Mouse (Mus musculus): ENCODE data around the gene Agrp.
A peak's percentile ranks its signal among the peaks of the same experiment; 100 is the strongest.
"Not testable (repeated sequence)": the region's sequence is repeated elsewhere in the genome, so short reads cannot be mapped to it uniquely, and the experiment has no call there.

Gene Agrp

DNA sequence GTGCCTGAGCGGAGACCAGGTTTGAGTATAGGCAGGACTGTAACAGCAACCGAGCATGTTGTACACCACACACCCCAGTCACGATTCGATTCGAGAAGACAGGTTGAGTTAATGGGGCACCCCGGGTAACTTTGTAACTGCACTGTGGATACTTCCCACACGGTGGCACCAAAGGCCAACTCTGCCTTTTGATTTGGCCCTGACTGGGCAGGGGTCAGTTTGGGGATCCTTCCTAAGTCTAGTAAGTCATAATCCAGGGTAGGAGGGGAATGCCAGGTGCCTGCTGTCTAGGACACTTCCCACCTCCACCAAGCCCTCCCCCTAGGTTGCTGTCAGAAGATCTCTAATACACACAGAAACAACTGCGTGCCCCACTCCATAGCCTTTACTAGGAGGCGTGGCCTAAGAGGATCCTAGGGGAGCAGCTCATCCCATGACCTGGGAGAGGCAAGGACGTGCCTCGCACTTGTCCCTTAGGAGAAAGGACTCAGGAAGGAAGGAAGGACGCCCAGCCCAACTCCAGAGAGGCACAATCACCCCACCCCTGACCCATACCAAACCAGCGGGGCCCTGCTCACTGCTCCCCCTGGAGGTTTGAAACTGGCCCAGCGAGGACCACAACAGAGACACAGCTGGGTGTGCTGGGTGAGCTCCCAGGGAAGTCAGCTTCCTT, 40.7 kb downstream of the Agrp start:
- peak; percentile 88 to 91 for DNase-seq

- no peak for DNase-seq
These were observed 42.5 kb downstream of the Agrp start for GRCm38 (mm10) chr8:105594451-105595242.

GRCm38 (mm10) chr8:105593859-105594258, 43.3 kb downstream of the Agrp start:
- no peak for DNase-seq

GRCm38 (mm10) chr8:105592431-105592830, 44.8 kb downstream of the Agrp start:
- DNase-seq: no peak

GRCm38 (mm10) chr8:105579719-105580118, 57.5 kb downstream of the Agrp start:
- DNase-seq: no peak

DNA sequence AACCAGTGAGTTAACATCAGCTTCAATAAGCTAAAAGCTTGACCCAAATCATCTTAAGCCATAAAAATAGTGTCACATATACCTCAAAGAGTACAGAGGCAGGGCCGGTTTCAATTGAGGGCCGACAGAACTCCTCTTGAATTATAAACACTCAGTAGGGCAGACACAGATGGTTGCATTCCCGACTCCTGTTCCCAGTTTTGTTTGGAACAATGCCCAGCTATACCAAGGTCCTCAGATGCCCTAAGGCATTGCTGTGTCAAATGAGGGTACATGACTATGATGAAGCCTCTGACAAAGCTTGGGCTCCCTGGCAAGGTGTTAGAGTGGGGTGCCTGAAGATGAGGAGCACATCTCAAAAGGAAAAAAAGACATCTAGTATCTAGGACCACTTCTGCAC, 61.7 kb downstream of the Agrp start:
- no peak for DNase-seq

DNA sequence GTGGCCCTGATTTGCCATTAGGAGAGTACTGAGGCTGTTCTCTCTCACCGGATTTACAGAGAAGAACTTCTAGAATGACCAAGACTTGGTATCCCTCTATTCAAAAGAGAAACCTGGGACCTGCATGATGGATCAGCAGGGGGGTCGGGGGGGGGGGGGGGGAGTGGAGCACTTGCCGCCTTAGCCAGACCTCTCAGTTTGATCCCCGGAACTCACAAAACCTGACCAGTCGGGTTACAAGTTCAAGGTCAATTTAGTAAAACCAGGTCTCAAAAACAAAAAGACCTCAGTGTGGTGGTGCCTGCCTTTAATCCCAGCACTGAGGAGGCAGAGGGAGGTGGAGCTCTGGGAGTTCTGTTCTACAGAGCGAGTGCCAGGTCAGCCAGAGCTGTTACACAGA, 62.5 kb downstream of the Agrp start:
- no peak for DNase-seq

- DNase-seq: peak; percentile 65 to 72
These were observed 63.8 kb downstream of the Agrp start for GRCm38 (mm10) chr8:105573427-105573826.

DNA sequence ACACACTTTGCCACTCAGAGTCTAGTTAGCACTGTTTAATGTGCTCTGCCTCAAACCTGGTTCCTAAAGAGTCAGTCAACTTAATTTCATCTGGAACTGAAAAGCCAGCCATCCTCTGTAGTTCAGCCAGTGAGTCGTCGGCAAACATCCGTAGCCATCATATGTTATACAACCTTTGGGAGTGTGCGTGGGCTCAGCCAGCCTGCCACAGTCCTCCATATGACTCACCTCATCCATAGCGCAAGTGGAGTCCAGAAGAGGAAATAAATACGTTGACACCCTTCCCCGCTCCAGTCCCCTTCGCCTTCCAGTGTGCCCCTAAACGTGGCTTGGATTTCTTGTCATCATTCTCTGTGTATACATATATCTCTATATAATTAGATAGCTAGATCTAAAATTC, 65.4 kb downstream of the Agrp start:
- DNase-seq: no peak

GRCm38 (mm10) chr8:105566703-105567595, 70.2 kb downstream of the Agrp start:
- DNase-seq: peak in 1 of 2 experiments; percentile 12

DNA sequence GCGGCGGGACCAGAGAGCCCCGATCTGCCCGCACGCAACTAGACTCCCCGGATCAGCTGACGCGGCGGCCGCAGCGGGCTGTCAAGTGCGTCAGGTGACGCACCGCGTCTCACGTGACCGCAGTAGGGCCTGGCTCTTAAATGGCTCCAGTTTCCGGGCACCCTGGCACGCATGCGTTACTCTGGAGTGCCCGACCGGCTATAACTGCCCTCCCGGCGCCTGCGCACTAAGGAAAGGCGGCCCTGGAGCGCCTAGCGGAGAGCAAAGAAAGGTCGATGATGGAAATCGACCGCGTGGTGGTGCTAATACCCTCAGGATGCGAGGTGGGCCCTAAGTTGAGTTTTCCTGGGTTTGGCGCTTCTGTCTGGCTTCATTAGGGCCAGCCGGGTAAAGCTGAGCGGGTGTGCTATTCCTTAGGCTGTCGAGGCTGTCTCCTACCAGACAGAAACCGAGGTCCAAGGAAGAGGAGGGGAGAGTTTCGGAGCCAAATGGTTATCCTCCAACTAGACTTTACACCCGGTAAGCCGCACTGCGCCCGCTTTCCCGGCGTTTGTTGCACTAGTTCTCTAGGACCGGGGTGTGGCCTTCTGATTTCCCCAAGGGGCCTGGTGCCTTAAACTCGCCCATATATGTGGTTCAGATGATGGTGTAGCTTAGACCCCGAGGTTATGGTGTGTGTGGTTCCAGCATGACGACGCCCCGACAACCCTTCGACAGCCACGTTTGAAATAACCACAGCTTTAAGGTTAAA, 71.1 kb downstream of the Agrp start, which contains the start of gene Atp6v0d1:
TSS of gene Atp6v0d1 (minus strand) at position 96 of the 751 bp plus-strand sequence.
- DNase-seq: peak; percentile 99 to 100

- peak in 1 of 2 experiments; percentile 48 for DNase-seq
These were observed 71.8 kb downstream of the Agrp start for GRCm38 (mm10) chr8:105565401-105565881.

- DNase-seq: not testable (repeated sequence)
These were observed 72.5 kb downstream of the Agrp start for GRCm38 (mm10) chr8:105564573-105565229.

DNA sequence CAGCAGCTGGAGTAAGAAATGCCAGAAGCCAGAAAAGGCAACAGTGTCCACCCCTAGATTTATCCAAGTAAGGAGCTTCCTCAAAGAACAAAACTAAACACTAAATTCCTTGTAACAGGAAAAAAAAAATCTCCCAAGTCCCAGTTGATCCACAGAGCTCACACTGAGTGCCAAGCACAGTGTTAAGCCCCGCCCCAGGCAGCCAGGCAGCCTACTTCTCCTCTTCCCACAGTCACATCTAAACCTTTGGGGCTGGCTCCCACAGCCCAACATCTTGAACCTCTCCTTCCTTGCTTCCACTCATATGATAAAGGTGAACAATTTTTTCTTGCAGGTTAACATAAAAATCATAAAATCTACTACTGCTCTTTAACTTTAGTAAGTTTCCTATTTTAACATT, 73.3 kb downstream of the Agrp start:
- no peak for DNase-seq

GRCm38 (mm10) chr8:105562863-105563262, 74.3 kb downstream of the Agrp start:
- DNase-seq: no peak

GRCm38 (mm10) chr8:105555230-105555629, 82.0 kb downstream of the Agrp start:
- no peak for DNase-seq

GRCm38 (mm10) chr8:105554087-105554486, 83.1 kb downstream of the Agrp start:
- DNase-seq: peak; percentile 58 to 75

DNA sequence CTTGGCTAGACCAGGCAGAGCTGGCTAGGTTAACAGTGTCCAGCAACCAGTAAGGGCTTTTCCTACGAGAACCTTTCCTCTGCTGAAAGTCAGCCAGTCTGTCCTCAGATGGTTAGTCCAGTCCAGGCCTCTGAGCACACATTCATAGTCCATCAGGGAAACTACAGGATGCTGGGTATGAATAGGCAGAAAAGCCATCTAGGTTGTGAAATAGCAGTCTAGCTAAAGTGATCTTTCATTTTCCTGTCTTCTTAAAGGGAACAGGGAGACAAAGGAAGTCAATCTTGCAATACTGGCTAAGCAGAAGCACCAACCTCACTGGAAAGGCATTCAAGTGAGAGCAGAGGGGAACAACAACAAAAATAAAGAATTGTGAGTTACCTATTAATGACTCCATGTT, 84.4 kb downstream of the Agrp start:
- no peak for DNase-seq

- no peak for DNase-seq
These were observed 85.2 kb downstream of the Agrp start for GRCm38 (mm10) chr8:105552032-105552431.

DNA sequence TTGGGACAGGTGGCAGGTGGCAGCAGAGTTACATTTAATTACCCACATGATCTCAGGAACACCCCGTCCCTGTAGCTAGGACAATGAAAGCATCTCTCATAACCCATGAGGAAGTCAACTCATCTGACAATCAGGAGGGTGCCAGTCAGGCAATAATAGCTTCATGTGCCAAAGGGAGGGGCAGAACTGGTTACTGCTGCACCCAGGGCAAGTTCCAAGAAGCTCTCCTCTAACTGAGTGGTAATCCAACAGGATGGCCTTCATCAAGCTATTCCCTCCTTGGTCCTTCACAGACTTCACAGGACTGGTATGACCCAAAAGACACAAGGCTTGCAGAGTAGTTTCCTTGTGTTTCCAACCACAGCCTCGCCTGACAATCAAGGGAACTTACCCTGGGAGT, 87.1 kb downstream of the Agrp start:
- peak in 1 of 2 experiments; percentile 16 for DNase-seq

- DNase-seq: no peak
These were observed 87.7 kb downstream of the Agrp start for GRCm38 (mm10) chr8:105549506-105549905.
